Mouse (Mus musculus) CD8-positive naive resting alpha-beta T cell, adult 57 days (primary cell): ENCODE results near the gene Olfr329-ps. TPM values are rescaled to one million over a fixed set of nuclear protein-coding genes. Genes with fewer than 3 reads are reported as not detected.

Experiments
- total RNA-seq: library from RNA; stranded (reverse); gene quantifications from one replicate; pipeline ENCODE4 v1.2.4, GENCODE M21; 2023

Olfr329-ps gene
- not detected for total RNA-seq

GRCm38 (mm10) chr11:58546322-58546721 lies at the start of gene Olfr329-ps:
Gene Olfr329-ps (minus strand): TSS chr11:58546422.

GRCm38 (mm10) chr11:58594814-58595213 lies 48.6 kb upstream of the Olfr329-ps start, which contains the start of gene Olfr324:
Gene Olfr324 (plus strand): TSS chr11:58595114.

GRCm38 (mm10) chr11:58577430-58577829 lies 31.2 kb upstream of the Olfr329-ps start, which contains the start of gene Olfr325:
Gene Olfr325 (plus strand): TSS chr11:58577730.

GRCm38 (mm10) chr11:58570405-58570804 lies 24.2 kb upstream of the Olfr329-ps start, which contains the start of gene Olfr224:
Gene Olfr224 (minus strand): TSS chr11:58570553.

GRCm38 (mm10) chr11:58555536-58555935 lies 9.3 kb upstream of the Olfr329-ps start, which contains the start of gene Olfr328:
Gene Olfr328 (minus strand): TSS chr11:58555636.

GRCm38 (mm10) chr11:58534736-58535135 lies 11.5 kb downstream of the Olfr329-ps start, which contains the start of gene Olfr330:
Gene Olfr330 (minus strand): TSS chr11:58534836.

GRCm38 (mm10) chr11:58502472-58502871 lies 43.8 kb downstream of the Olfr329-ps start, which contains the start of gene Olfr331:
Gene Olfr331 (minus strand): TSS chr11:58502572.

GRCm38 (mm10) chr11:58492455-58492854 lies 53.8 kb downstream of the Olfr329-ps start, which contains the start of gene Olfr332:
Gene Olfr332 (minus strand): TSS chr11:58492555.

Other genes starting within 250 kb of the Olfr329-ps start
- gene Zfp692, start 239.4 kb downstream of the Olfr329-ps start, total RNA-seq: 27.5 TPM
- 38.0 TPM for gene Zfp672, start 216.1 kb downstream of the Olfr329-ps start, total RNA-seq
- 26.0 TPM for gene Sh3bp5l, start 215.7 kb downstream of the Olfr329-ps start, total RNA-seq
- not detected for gene Lypd8, start 167.4 kb downstream of the Olfr329-ps start, total RNA-seq
- gene 1810065E05Rik, start 125.3 kb downstream of the Olfr329-ps start, total RNA-seq: not detected
- gene Gm12253, start 113.9 kb downstream of the Olfr329-ps start, total RNA-seq: not detected
- gene Lypd9, start 93.5 kb downstream of the Olfr329-ps start, total RNA-seq: not detected
- not detected for gene Olfr30, start 84.2 kb downstream of the Olfr329-ps start, total RNA-seq
- gene Olfr332, start 53.9 kb downstream of the Olfr329-ps start, total RNA-seq: not detected
- gene Olfr331, start 43.9 kb downstream of the Olfr329-ps start, total RNA-seq: not detected
- not detected for gene Olfr330, start 11.6 kb downstream of the Olfr329-ps start, total RNA-seq
- gene Olfr328, start 9.2 kb upstream of the Olfr329-ps start, total RNA-seq: 0.34 TPM
- gene Olfr224, start 24.1 kb upstream of the Olfr329-ps start, total RNA-seq: not detected
- gene Olfr325, start 31.3 kb upstream of the Olfr329-ps start, total RNA-seq: not detected
- gene Olfr324, start 48.7 kb upstream of the Olfr329-ps start, total RNA-seq: not detected
- not detected for gene 2210407C18Rik, start 69.7 kb upstream of the Olfr329-ps start, total RNA-seq
- gene Olfr323, start 84.1 kb upstream of the Olfr329-ps start, total RNA-seq: not detected
- gene Trim58, start 94.0 kb upstream of the Olfr329-ps start, total RNA-seq: not detected
- not detected for gene Olfr322, start 112.4 kb upstream of the Olfr329-ps start, total RNA-seq
- gene Olfr320, start 134.7 kb upstream of the Olfr329-ps start, total RNA-seq: not detected
- not detected for gene Olfr319, start 152.7 kb upstream of the Olfr329-ps start, total RNA-seq
- gene Olfr318, start 177.6 kb upstream of the Olfr329-ps start, total RNA-seq: 0.43 TPM
- gene Olfr317, start 192.8 kb upstream of the Olfr329-ps start, total RNA-seq: not detected
- not detected for gene Olfr316, start 206.3 kb upstream of the Olfr329-ps start, total RNA-seq
- not detected for gene Olfr315, start 226.8 kb upstream of the Olfr329-ps start, total RNA-seq
- gene Olfr314, start 236.5 kb upstream of the Olfr329-ps start, total RNA-seq: not detected